Mouse (Mus musculus) thymus, postnatal 10 days (tissue): ENCODE data around the gene Pakap.

Source experiments
- DNase-seq, 2 experiments: peaks; one replicate each; pipeline ENCODE4 v3.0.0; 2021; ENCODE audit warnings: low spot score in 2 of 2

Gene Pakap

GRCm38 (mm10) chr4:57837089-57837488 lies 269.1 kb downstream of the Pakap start:
- DNase-seq, result no peak

- no peak for DNase-seq
Observed at GRCm38 (mm10) chr4:57839343-57839742, 271.4 kb downstream of the Pakap start.

- no peak for DNase-seq
Observed at GRCm38 (mm10) chr4:57841911-57842310, 273.9 kb downstream of the Pakap start.

- no peak for DNase-seq
Observed at GRCm38 (mm10) chr4:57842472-57843305, 274.7 kb downstream of the Pakap start.

- DNase-seq, result no peak
Observed at GRCm38 (mm10) chr4:57845031-57845431, 277.1 kb downstream of the Pakap start.

GRCm38 (mm10) chr4:57845541-57846210 lies 277.7 kb downstream of the Pakap start:
- DNase-seq, result no peak

- no peak for DNase-seq
Observed at GRCm38 (mm10) chr4:57846381-57846990, 278.5 kb downstream of the Pakap start.

- no peak for DNase-seq
Observed at GRCm38 (mm10) chr4:57846991-57847422, 279.0 kb downstream of the Pakap start.

- DNase-seq, result no peak
Observed at GRCm38 (mm10) chr4:57847676-57848075, 279.7 kb downstream of the Pakap start.

- DNase-seq, result no peak
Observed at GRCm38 (mm10) chr4:57849465-57849864, 281.5 kb downstream of the Pakap start.

- no peak for DNase-seq
Observed at GRCm38 (mm10) chr4:57851731-57852130, 283.8 kb downstream of the Pakap start.

GRCm38 (mm10) chr4:57852461-57853040 lies 284.6 kb downstream of the Pakap start:
- DNase-seq, result no peak

- DNase-seq, result no peak
Observed at GRCm38 (mm10) chr4:57854181-57854580, 286.2 kb downstream of the Pakap start.

GRCm38 (mm10) chr4:57855281-57855941 lies 287.4 kb downstream of the Pakap start:
- no peak for DNase-seq

GRCm38 (mm10) chr4:57856673-57857072 lies 288.7 kb downstream of the Pakap start:
- no peak for DNase-seq

- DNase-seq, result no peak
Observed at GRCm38 (mm10) chr4:57860204-57860611, 292.2 kb downstream of the Pakap start.

GRCm38 (mm10) chr4:57861166-57861565 lies 293.2 kb downstream of the Pakap start:
- DNase-seq, result no peak

GRCm38 (mm10) chr4:57861856-57862255 lies 293.9 kb downstream of the Pakap start:
- no peak for DNase-seq

GRCm38 (mm10) chr4:57862269-57862986 lies 294.4 kb downstream of the Pakap start:
- DNase-seq, result no peak

GRCm38 (mm10) chr4:57866088-57866487 lies 298.1 kb downstream of the Pakap start:
- DNase-seq, result no peak

GRCm38 (mm10) chr4:57866990-57867389 lies 299.0 kb downstream of the Pakap start:
- DNase-seq, result no peak
